18 mouse cellular contexts compared by ENCODE assay signal in the genomic region with DNA sequence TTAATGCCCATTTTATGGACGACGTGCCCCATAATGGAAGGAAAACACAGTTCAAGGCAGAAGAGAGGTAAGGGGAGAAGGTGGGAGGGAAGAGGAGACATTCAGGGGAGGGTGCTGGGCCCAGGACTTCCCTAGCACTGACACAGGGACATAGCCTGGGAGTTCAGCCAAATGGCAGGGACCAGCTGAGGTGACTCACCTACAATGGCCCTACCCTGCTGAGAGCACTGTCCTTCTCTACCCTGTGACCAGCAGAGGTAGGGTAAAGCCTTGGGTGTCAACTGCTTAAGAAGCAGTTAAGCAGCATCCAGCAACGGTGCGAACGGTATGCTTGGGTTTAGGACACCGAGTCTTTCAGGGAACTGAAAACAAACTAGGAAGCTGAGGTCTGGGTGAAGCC. TPM values are rescaled to one million over a fixed set of nuclear protein-coding genes. Genes with fewer than 3 reads are reported as not detected.
DNase-seq lines count a peak whose midpoint lies in the region; ATAC-seq and TF ChIP-seq lines count a peak whose summit lies in the region.
"Had no signal": no experiment of that assay in that cellular context is flagged by ENCODE, and none has a peak within 500 bp of the region (broad histone marks: within the 10 kb centered on the region; RNA-seq: fewer than 3 reads in every experiment).

No protein-coding gene starts in this region.

- H3K9ac ChIP-seq in hindbrain, embryonic 11.5 days (ENCODE audit: low read depth, low read length), result no peak overlapping the region
- H3K9ac ChIP-seq: forebrain, embryonic 15.5 days; heart, embryonic 13.5 days; liver, embryonic 15.5 days; midbrain, embryonic 13.5 days had no signal

- H3K27me3 ChIP-seq in kidney, adult 2 months (replicated peaks; ENCODE audit: control insufficient read depth, insufficient read depth, low read length), result no peaks in the 10 kb centered on the region
- no peaks in the 10 kb centered on the region for H3K27me3 ChIP-seq in thymus, adult 2 months (ENCODE audit: control insufficient read depth, insufficient read depth, low read length)
- H3K27me3 ChIP-seq in hindbrain, embryonic 11.5 days (ENCODE audit: control insufficient read depth, insufficient read depth, low read length), result no peaks in the 10 kb centered on the region
- H3K27me3 ChIP-seq: forebrain, embryonic 15.5 days; heart, embryonic 13.5 days; liver, embryonic 15.5 days; midbrain, embryonic 13.5 days had no signal

- H3K4me3 ChIP-seq in kidney, adult 2 months (ENCODE audit: insufficient read depth, low read depth, low read length), result no peak overlapping the region
- H3K4me3 ChIP-seq in thymus, adult 2 months (ENCODE audit: control insufficient read depth, insufficient read depth, low read length), result no peak overlapping the region
- no peak overlapping the region for H3K4me3 ChIP-seq in hindbrain, embryonic 11.5 days (ENCODE audit: low read depth, low read length)
- H3K4me3 ChIP-seq: forebrain, embryonic 15.5 days; heart, embryonic 13.5 days; liver, embryonic 15.5 days; midbrain, embryonic 13.5 days had no signal

- H3K4me1 ChIP-seq in kidney, adult 2 months (ENCODE audit: control insufficient read depth, insufficient read depth, low read length), result no peaks in the 10 kb centered on the region
- peaks cover 44% of the 10 kb centered on the region for H3K4me1 ChIP-seq in thymus, adult 2 months (replicated peaks; ENCODE audit: control insufficient read depth, insufficient read depth, low read length)
- no peaks in the 10 kb centered on the region for H3K4me1 ChIP-seq in hindbrain, embryonic 11.5 days (replicated peaks; ENCODE audit: control insufficient read depth, insufficient read depth, low read length)
- H3K4me1 ChIP-seq: forebrain, embryonic 15.5 days; liver, embryonic 15.5 days; midbrain, embryonic 13.5 days had no signal

- no peak for TF ChIP-seq POLR2A in kidney, adult 2 months (IDR thresholded peaks at IDR 0.05; ENCODE audit: low read depth, low read length)
- no peak for TF ChIP-seq POLR2A in thymus, adult 2 months (IDR thresholded peaks at IDR 0.05; ENCODE audit: control insufficient read depth, extremely low read depth, insufficient read depth, low read length, poor library complexity)

- no peaks in the 10 kb centered on the region for H3K9me3 ChIP-seq in hindbrain, embryonic 11.5 days (ENCODE audit: control insufficient read depth, low read length)
- H3K9me3 ChIP-seq: forebrain, embryonic 15.5 days; heart, embryonic 13.5 days; liver, embryonic 15.5 days; midbrain, embryonic 13.5 days had no signal

- 84% methylated on average over 6 of the region's 6 CpGs for WGBS in kidney, adult 2 months
- 93% methylated on average over 6 of the region's 6 CpGs for WGBS in thymus, adult 2 months
- 90% methylated on average over 6 of the region's 6 CpGs for WGBS in hindbrain, embryonic 11.5 days

- DNase-seq in cerebellum, adult 11-12 months, result peak; percentile 75
- no peak for DNase-seq in cerebellum, postnatal 10 days
- peak; percentile 10 for DNase-seq in kidney, adult 2 months
- DNase-seq in kidney, adult 18-20 months, result no peak
- peak; percentile 31 to 67 for DNase-seq in gastrocnemius, adult 8-10 months (ENCODE audit: low spot score in 2 of 2)
- no peak for DNase-seq in thymus, adult 2 months
- DNase-seq in hindbrain, embryonic 11.5 days (ENCODE audit: low spot score), result no peak
- DNase-seq: B cell, adult 2 months; embryo, embryonic 11 days; left cerebral cortex, postnatal 4 days; lung, postnatal 36 days; right cerebral cortex, postnatal 25 days had no signal

- no peak overlapping the region for H3K27ac ChIP-seq in kidney, adult 2 months (ENCODE audit: insufficient read depth, low read depth, low read length)
- no peak overlapping the region for H3K27ac ChIP-seq in thymus, adult 2 months (ENCODE audit: control insufficient read depth, insufficient read depth, low read length)
- no peak overlapping the region for H3K27ac ChIP-seq in hindbrain, embryonic 11.5 days (ENCODE audit: low read depth, low read length)
- H3K27ac ChIP-seq: forebrain, embryonic 15.5 days; heart, embryonic 13.5 days; liver, embryonic 15.5 days; midbrain, embryonic 13.5 days had no signal

- H3K36me3 ChIP-seq in kidney, adult 2 months (ENCODE audit: control insufficient read depth, insufficient read depth, low read length), result no peaks in the 10 kb centered on the region
- H3K36me3 ChIP-seq in thymus, adult 2 months (ENCODE audit: control insufficient read depth, insufficient read depth, low read length), result no peaks in the 10 kb centered on the region
- H3K36me3 ChIP-seq in hindbrain, embryonic 11.5 days (ENCODE audit: control insufficient read depth, insufficient read depth, low read length), result 0 out of 2 replicates have a peak, but pooled peaks cover 6% of the 10 kb centered on the region
- H3K36me3 ChIP-seq: liver, embryonic 15.5 days had no signal

- peak; percentile 35; the same call in 1 of the 2 replicates for ATAC-seq in megakaryocyte, adult 5-6 weeks (ENCODE audit: poor library complexity, severe bottlenecking)
- ATAC-seq in hindbrain, embryonic 11.5 days (ENCODE audit: low FRiP score), result no peak
- ATAC-seq: forebrain, embryonic 15.5 days; hindbrain, embryonic 16.5 days; midbrain, embryonic 13.5 days had no signal

- no peak for TF ChIP-seq CTCF in kidney, adult 2 months (conservative IDR thresholded peaks at IDR 0.05; ENCODE audit: insufficient read depth, insufficient read length, low read depth, low read length)
- no peak for TF ChIP-seq CTCF in thymus, adult 2 months (IDR thresholded peaks at IDR 0.05; ENCODE audit: borderline replicate concordance, control insufficient read depth, extremely low read depth, insufficient read depth, low read length, poor library complexity)

- no peak overlapping the region for H3K4me2 ChIP-seq in hindbrain, embryonic 11.5 days (replicated peaks; ENCODE audit: low read depth, low read length)
- H3K4me2 ChIP-seq: forebrain, embryonic 15.5 days; heart, embryonic 13.5 days; liver, embryonic 15.5 days; midbrain, embryonic 13.5 days had no signal

RNA-seq across cellular contexts. Expression of gene Wnk2, which starts 58.9 kb away (rescaled TPM):
- 2.3 and 2.7 TPM in 2 replicates for polyA plus RNA-seq in kidney, adult 2 months (2012; rRNA removed)
- 10 to 100 TPM; 81.6 to 86.2 (median 81.9) TPM for total RNA-seq in gastrocnemius, adult 8-10 months (2022)
- total RNA-seq in megakaryocyte, adult 5-6 weeks (2015), result 0.66 and 1.6 TPM in 2 replicates
- 0.33 and 0.48 TPM in 2 replicates for total RNA-seq in megakaryocyte, adult 5-6 weeks (2017)
- polyA plus RNA-seq in thymus, adult 2 months (2012; rRNA removed), result 2.3 and 3.9 TPM in 2 replicates
- polyA plus RNA-seq in hindbrain, embryonic 11.5 days (2014; fragmentation: Nextera tagmentation; extraction: Ambion mirVana), result 8.5 and 11.0 TPM in 2 replicates

Comparison
In these comparisons a context has a peak if more than half of its experiments do, and no peak if none do; other contexts are left out.
1. DNase-seq: peak in cerebellum, adult 11-12 months (single experiment), kidney, adult 2 months (single experiment) and gastrocnemius, adult 8-10 months (2 of 2); none in cerebellum, postnatal 10 days (0 of 2), kidney, adult 18-20 months (single experiment), thymus, adult 2 months (single experiment) and hindbrain, embryonic 11.5 days (single experiment).